Mouse (Mus musculus) small intestine, adult 2 months (tissue): Measurements from ENCODE around the gene Gm26620. TPM values are rescaled to one million over a fixed set of nuclear protein-coding genes. Genes with fewer than 3 reads are reported as not detected.

Experiments used
- H3K27ac ChIP-seq: fragments of 200-500 bp; 2 replicates; pipeline ENCODE4 v1.5.1; 2012; ENCODE audit warnings: low read depth, low read length, control low read depth, inconsistent platforms; ENCODE audit not compliant: insufficient read depth
- H3K27me3 ChIP-seq: fragments of 200-500 bp; 2 replicates; pipeline ENCODE4 v1.6.1; 2012; ENCODE audit warnings: mild to moderate bottlenecking, moderate library complexity, low read length, inconsistent platforms; ENCODE audit not compliant: control insufficient read depth, insufficient read depth
- H3K36me3 ChIP-seq: fragments of 200-500 bp; 2 replicates; pipeline ENCODE4 v1.6.1; 2012; ENCODE audit warnings: mild to moderate bottlenecking, low read length, control low read depth, inconsistent platforms; ENCODE audit not compliant: control insufficient read depth, insufficient read depth
- H3K4me1 ChIP-seq: fragments of 200-500 bp; 2 replicates; pipeline ENCODE4 v1.6.1; 2012; ENCODE audit warnings: low read length, inconsistent platforms, mixed read lengths; ENCODE audit not compliant: control insufficient read depth, insufficient read depth, insufficient read length
- H3K4me3 ChIP-seq: fragments of 200-500 bp; 2 replicates; pipeline ENCODE4 v1.5.1; 2012; ENCODE audit warnings: low read depth, mild to moderate bottlenecking, control low read depth, inconsistent platforms, low read length, moderate library complexity
- CTCF ChIP-seq: fragments of 200-500 bp; IDR thresholded peaks from 2 replicates; pipeline ENCODE4 v1.5.1; 2012; ENCODE audit warnings: low read depth, mild to moderate bottlenecking, control low read depth, inconsistent platforms, low read length, moderate library complexity, mixed read lengths; ENCODE audit not compliant: insufficient replicate concordance, insufficient read length; ENCODE audit errors: extremely low read depth
- POLR2A ChIP-seq: fragments of 200-500 bp; IDR thresholded peaks from 2 replicates; pipeline ENCODE4 v1.6.1; 2012; ENCODE audit warnings: low read depth, mild to moderate bottlenecking, control low read depth, inconsistent platforms, low read length, moderate library complexity
- WGBS: fragments of 180-500 bp; shearing (Covaris S2); methylation state at CpG from one replicate; pipeline ENCODE4 v1.1.7; 2018; 5-methylcytosine and 5-hydroxymethylcytosine counted together
- polyA plus RNA-seq: library from polyadenylated mRNA; depleted of rRNA; stranded (reverse); fragments of >200 nt; gene quantifications from 2 replicates; pipeline ENCODE4 v1.2.3, GENCODE M21; 2012; rRNA removed

Gm26620 gene
- polyA plus RNA-seq, 1 experiment: 1.5 TPM

DNA sequence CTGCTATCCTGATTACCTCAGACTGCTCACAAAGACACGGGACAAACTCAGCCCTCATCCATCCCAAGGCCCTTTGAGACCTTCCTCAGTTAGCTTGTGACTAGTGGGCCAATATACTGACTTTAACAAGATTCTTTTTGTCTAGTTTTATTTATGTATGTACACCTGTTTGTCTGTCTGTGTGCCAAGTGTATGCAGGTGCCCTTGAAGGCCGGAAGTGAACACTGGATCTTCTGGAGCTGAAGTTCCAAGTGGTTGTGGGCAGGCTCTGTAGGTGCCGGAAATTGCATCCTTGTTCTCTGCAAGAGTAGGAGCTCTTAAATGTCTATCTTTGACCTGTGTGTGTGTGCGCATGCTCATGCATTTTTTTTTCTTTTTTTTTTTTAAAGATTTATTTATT, 44.4 kb downstream of the Gm26620 start:
- H3K27ac ChIP-seq: peak overlapping the region; percentile 57; the same call in 1 of the 2 replicates
- no peak overlapping the region for H3K4me3 ChIP-seq
- H3K36me3 ChIP-seq: no peaks in the 10 kb centered on the region
- no peaks in the 10 kb centered on the region for H3K27me3 ChIP-seq
- 75% methylated on average over 4 of the region's 4 CpGs for whole genome bisulfite sequencing
- peaks cover 2% of the 10 kb centered on the region; the same call in 1 of the 2 replicates for H3K4me1 ChIP-seq
- TF ChIP-seq POLR2A (no peak), CTCF (no peak)

DNA sequence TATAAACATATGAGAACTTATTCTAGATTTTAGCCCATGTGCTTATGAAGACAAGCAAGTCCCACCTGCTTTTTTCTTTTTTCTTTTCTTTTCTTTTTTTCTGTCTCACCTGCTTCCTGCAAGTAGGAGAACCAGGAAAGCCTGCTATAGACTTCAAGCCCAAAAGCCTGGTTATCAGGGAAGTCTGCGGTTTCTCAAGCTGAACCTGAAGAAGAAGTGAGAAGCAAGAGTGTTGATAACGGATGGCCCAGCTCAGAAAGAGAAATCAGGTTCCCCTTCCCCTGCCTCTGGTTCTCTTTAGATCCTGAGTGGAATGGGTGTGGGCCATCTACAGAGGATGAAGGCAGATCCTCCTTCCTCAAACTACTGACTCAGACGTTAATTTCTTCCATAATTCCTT, 47.2 kb downstream of the Gm26620 start:
- Histone ChIP-seq H3K4me1 (no peaks in the 10 kb centered on the region), H3K27me3 (no peaks in the 10 kb centered on the region), H3K4me3 (no peak overlapping the region), H3K27ac (no peak overlapping the region), H3K36me3 (no peaks in the 10 kb centered on the region)
- WGBS: 75% methylated on average over 3 of the region's 3 CpGs
- TF ChIP-seq POLR2A: no peak
- no peak for TF ChIP-seq CTCF

DNA sequence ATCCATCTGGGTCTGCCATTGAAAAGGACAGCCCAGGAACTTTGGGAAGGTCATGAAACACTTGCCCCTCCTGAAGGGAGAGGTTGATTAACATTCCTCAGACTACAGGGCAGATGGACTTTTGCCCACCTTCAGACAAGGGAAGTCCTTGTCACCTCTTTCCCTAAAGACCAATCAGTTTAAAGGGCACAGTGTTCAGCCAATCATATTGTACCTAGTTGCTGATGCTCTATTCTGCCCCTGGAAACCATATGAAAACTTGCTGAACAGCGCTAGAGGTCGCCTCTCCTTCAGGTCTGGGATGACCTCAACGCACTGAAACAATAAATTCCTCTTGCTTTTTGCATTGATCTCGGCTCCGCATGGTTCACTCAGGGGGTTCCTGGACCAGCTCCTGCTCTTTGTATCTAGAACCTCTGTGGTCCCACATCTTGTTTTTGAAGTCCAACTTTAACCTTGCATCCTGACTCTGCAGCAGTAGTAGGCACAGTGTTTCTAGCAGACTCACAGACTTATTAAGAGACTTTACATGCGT, 48.6 kb downstream of the Gm26620 start:
- Histone ChIP-seq H3K36me3 (no peaks in the 10 kb centered on the region), H3K27me3 (no peaks in the 10 kb centered on the region), H3K4me1 (no peaks in the 10 kb centered on the region), H3K27ac (no peak overlapping the region), H3K4me3 (no peak overlapping the region)
- no peak for TF ChIP-seq POLR2A
- WGBS: 76% methylated on average over 6 of the region's 6 CpGs

DNA sequence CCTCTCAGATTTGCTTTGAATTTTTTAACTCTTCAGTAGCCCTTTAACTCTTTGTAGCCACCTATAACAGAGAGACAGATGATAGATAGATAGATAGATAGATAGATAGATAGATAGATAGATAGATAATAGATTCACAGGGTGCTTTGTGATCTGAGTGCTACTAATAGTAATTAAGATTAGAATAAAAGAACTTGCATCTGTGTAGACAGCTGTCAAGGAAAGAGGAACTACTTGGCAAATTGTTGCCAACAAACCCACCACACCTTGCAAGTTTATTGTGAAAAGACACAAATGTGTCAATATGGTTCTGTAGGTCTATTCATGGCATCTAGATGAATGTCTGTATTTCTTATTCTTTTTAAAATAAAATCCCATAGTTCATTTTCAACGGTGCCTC, 49.1 kb downstream of the Gm26620 start:
- TF ChIP-seq POLR2A (no peak), CTCF (no peak)
- Histone ChIP-seq H3K4me3 (no peak overlapping the region), H3K36me3 (no peaks in the 10 kb centered on the region), H3K4me1 (no peaks in the 10 kb centered on the region), H3K27me3 (no peaks in the 10 kb centered on the region), H3K27ac (no peak overlapping the region)
- 73% methylated on average over 1 of the region's 1 CpGs for WGBS

DNA sequence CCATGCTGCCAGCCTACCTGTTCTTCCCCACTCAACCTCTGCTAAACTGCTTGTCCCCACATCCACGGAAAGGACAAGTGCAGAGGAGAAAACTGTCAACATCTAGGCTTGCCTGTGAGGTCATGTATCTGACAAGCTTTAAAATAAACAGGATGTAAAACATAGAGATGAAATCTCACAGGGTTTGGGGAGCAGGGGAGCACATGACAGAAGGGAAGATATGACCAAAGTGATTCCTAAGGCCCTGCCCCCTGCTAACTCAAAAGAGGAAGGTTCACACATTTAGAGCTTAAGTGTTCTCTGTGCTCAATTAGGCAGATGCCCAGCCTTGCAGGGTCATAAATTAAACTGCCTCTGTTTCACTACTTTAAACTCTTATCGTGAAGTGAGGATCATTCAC, 49.5 kb downstream of the Gm26620 start:
- Histone ChIP-seq H3K27ac (no peak overlapping the region), H3K27me3 (no peaks in the 10 kb centered on the region), H3K4me3 (no peak overlapping the region), H3K4me1 (no peaks in the 10 kb centered on the region), H3K36me3 (no peaks in the 10 kb centered on the region)
- 12% methylated on average over 2 of the region's 2 CpGs for WGBS
- TF ChIP-seq POLR2A (no peak), CTCF (no peak)

Other genes starting within 250 kb of the Gm26620 start
- 3.2 and 5.0 TPM in 2 replicates for gene Olfml2b, start 240.5 kb upstream of the Gm26620 start, polyA plus RNA-seq
- gene Atf6, start 17.3 kb upstream of the Gm26620 start, polyA plus RNA-seq: 4.4 and 8.4 TPM in 2 replicates
- gene Dusp12, start 475 bp downstream of the Gm26620 start, polyA plus RNA-seq: 5.5 and 8.0 TPM in 2 replicates
- 0.61 and 0.89 TPM in 2 replicates for gene Fcrlb, start 27.9 kb downstream of the Gm26620 start, polyA plus RNA-seq
- gene Fcrla, start 42.5 kb downstream of the Gm26620 start, polyA plus RNA-seq: 1.8 and 4.2 TPM in 2 replicates
- gene Fcgr2b, start 91.5 kb downstream of the Gm26620 start, polyA plus RNA-seq: 3.6 and 4.3 TPM in 2 replicates
- gene Fcgr4, start 133.9 kb downstream of the Gm26620 start, polyA plus RNA-seq: 2.5 and 2.8 TPM in 2 replicates
- 4.9 and 6.7 TPM in 2 replicates for gene Fcgr3, start 179.9 kb downstream of the Gm26620 start, polyA plus RNA-seq
- gene Cfap126, start 228.9 kb downstream of the Gm26620 start, polyA plus RNA-seq: 0.96 and 1.2 TPM in 2 replicates